Mouse (Mus musculus) heart, postnatal 4 days (tissue): ENCODE measurements at regions not wholly inside any gene's neighbourhood (a gene's known extent, or its start where the extent isn't known, plus 50 kb on each side); places are given as distances from the start of the nearest gene placed in this dataset.

Experiments used
- DNase-seq: peaks from one replicate; pipeline ENCODE4 v3.0.0; 2021

DNA sequence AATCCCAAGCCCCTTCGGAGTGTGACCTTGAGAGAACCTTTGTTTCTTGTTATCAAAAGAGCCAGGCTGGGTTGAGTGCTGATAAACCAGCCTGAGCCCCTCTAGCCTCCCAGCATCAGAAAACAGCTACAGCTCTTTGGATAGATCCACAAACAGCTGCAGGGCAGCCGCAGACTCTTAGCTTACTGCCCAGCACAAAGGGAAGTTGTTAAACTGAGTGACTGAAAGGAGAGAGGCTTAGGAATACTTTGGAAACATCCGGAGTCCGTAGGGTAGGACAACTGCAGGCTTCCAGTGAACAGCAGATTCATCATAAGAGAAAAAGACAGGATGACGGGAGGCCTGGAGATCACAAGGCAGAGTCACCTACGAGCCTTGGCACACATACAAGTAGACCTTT, 166.9 kb upstream of the Tyw5 start:
- no peak for DNase-seq

DNA sequence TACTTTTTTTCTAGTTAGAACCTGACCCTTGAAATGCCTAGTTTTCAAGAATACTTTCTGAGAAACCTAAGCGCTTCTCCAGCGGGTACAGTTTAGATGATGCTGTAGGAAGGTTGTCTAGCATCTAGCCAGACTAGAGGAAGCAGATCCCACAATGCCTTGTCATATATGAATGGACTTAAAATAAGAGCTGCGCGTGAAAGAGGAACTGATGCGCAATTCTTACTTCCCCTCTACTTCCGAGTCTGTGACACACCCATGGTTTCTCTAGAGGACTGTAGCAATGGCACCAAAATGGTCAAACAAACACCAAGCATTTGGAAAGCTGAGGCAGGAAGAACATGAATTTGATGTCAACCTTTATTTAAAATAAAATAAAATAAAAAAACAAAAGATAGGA, 167.6 kb upstream of the Tyw5 start:
- no peak for DNase-seq

DNA sequence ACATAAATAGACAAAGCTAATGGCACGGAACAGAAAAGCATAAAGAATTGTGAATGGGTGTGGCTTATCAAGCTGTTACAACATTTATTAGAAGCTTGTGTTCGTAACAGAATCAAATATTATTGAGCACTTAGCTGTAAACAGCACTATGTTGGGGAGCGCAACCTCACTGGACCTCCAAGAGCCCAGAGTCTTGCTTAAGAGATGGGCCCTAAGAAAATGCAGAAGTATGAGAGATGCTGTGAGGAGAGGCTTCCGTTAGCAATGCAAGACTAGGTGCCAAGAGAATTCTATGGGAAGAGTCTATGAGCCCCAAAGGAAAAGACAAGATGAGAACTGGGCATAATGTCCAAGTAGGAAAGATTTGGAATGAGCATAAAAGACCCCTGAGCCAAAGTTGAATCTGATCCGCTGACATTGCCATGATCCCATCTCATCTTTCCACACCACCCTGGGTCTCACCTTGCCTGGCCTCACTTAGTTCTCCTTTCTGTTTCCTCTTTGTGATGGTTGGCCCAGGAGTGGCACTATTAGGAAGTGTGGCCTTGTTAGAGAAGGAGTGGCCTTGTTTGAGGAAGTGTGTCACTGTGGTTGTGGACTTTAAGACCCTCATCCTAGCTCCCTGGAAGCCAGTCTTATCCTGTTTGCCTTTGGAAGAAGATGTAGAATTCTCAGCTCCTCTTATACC, 169.3 kb upstream of the Tyw5 start:
- no peak for DNase-seq

DNA sequence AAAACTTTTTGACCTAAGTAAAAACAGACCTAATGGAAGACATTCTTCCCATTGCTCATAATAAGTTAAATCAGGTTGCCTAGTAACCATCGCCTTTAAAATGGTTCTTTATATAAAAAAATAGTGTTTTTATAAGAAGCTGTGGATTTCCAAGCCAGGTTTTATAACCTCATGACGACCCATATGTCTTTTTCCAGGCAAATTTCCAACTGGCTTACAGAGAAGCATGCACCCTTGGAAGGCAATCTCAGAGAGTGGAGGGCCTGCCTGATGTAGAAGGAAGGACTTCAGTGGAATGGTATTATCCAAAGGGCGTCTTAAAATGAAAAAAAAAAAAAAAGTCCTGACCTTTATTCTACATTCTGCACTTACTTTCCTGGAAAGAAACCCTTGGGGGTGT, 172.2 kb upstream of the Tyw5 start:
- no peak for DNase-seq

DNA sequence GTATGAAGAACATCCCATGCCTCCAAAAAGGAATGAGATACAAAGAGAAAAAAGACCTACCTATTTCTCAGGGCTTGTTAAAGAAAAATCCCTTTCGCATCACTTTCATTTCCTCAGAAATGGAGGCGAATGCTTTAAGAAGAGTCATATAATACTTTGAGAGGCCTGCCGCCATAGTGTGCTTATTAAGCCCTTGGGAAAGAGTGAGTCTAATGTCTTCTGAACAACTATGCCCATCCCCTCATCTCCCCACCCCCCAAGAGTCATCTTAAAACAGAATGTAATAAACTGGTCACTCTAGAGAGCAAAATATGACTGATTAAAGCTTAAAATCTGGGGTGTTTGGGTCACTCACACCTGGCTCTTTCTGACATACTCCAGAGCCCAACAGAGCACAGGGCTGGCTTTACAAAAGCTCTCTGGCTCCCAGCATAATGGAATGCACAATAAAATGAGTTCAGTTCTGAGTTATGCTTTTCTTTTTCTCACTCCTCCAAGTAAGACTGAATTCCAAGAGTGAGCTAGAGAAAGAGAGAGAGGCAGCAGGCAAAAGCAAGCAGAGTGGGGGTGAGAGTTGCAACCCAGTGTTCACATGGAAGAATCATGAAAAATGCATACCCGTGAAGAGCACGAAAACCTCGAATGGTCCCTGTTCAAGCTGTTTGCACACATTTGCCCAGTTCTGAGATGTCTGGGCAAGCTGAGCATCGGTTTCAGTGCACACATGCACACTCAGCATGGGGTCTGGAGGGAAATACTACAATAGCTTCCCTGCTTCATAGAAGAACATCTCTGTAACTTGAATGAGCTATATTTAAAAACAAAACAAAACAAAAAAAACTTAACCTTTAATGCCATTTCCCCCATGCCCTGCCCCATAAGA, 180.0 kb upstream of the Spats2l start:
- DNase-seq = no peak

DNA sequence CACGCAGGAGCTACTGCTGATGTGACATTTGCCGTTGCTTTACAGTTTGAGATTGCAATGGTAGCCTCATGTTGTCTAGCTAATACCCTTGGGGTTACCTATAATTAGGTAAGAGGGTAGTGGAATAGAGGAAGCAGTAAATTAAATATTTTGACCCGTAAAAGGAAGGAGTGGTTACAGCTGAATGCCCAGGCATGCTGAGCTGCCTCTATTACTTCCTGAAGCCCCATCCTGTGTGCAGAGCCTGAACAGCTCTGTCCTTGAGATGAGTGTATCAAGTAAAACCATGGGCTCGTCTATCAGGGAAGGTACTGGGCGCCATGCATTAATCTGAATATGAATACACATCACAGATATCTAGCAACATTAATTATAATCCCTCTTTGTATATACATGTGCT, 179.1 kb upstream of the Spats2l start:
- DNase-seq = no peak

DNA sequence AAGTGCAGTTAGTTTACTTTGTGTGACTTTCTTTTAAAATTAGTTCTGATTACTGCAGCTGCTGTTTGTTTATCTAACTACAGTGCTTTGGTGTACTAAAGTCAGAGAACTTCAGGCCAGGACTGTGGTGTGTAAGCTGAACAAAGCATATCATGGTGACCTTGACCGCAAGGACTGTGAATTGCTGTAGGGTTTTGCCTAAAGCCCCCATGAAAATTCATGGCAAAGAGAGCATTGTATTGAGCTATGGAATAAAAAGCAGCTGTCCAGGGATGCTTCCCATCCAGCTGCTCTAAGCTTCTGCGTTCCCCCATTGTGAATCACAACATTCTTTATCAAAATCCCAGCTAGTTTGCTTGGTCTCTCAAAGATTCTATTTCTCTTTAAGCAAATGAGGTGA, 173.0 kb upstream of the Spats2l start:
- DNase-seq = no peak

DNA sequence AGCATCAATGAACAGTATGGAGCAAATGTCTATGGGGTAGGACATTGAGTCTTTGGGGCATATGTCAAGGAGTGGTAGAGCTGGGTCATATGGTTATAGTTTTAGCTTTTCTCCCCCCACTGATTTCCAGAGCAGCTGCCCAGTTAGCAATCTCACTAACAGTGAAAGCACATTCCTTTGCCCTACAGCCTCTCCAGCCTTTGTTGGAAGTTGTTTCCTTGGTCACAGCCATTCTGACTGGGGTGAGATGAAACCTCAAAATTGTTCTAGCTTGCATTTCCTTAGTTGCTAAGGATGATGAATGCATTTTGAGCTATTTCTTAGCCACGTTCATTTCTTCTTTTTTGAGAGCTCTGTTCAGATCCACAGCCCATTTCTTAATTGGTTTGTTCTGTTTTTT, 168.4 kb upstream of the Spats2l start:
- DNase-seq = no peak

DNA sequence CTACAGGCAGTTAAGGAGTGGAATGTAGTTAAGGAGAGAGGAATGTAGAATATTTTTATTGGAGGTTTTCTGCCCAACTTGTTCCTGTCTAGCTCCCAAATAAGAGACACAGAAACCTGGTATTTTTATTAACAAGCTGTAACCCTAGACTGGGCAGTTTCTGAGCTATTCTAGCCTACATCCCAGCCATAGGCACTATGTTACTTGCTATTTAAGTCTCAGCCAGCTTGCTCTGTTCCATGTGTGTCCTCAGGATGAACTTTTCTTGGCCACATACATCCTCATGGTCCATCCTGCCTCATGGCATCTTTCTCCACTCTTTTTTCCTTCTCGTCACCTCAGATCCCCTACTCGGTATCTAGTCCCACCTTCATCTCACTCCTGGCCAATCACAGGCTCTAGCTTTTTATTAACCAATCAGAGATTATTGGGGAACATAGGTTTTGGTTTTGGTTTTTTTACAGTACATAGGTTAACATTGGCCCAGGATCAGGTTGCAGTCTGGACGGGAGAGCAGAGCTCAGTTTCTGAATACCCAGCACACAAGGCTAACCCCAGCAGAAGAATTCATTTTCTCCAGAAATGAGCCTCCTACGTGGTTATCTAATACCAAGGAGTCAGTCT, 167.8 kb upstream of the Spats2l start:
- no peak for DNase-seq

DNA sequence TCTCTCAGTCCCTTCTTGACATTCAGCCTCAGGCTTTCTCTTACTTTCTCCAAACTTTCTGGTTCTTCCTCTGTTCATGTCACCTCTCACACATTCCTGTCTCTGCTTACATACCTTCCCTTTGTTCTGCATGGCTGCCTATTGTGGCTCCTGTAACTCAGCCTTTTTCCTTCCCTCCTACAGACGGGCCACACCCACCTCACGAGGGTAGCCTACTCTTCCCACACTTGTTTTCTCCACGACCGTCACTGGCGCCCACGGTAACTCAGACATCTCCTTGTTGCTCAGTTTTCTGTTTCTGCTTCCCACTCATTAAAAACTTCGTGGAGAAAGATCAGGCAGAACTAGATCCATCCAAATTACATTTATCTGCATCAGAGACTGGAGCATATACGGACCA, 166.9 kb upstream of the Spats2l start:
- DNase-seq = no peak

DNA sequence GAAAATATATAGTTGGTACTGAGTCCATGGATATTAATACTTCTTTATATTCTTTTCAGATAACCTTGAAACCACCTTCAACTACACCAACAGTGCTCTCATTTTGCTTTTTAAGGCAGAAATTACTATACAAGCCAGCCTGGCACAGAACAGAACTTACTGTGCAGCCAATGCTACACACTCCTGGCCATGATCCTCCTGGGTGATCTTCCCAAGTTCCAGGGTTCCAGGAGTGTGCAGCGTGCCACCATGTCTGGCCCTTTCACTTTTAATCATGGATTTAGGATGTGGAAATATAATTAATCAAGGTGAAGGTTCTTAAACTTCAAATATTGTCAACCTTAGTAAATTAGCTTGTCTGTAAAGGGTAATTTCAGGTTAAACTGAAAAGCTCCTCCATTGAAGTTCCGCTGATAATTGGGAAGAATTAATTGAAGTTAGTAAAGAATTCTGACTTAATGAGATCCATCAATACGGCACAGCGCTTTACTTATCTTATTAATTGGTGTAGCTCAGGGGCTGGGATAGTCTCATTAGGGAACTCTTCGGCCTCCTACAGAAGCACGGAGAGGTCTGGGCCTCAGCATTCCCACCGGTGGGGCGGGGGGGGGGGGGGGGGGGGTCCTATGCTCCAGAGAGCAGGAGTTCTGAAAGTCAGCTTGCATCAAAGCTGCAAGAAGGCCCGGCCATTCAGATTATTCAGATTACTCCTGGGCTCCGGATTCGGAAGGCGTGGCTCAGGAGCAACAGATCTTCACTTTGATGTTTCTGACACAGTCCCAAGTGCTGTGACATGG, 166.1 kb upstream of the Spats2l start:
- no peak for DNase-seq

DNA sequence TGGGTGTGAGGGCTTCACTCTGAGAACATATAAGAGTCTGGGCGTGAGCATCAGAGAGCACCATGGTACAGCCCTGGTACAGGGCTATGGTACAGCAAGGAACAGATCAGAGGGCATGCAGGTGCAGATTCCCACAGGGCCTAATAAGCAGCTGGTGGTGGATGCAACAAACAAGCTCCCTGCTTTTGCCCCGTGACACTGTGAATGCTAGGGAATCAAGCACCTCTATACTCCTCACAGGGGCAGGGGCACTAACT, 165.6 kb upstream of the Spats2l start:
- DNase-seq = no peak

DNA sequence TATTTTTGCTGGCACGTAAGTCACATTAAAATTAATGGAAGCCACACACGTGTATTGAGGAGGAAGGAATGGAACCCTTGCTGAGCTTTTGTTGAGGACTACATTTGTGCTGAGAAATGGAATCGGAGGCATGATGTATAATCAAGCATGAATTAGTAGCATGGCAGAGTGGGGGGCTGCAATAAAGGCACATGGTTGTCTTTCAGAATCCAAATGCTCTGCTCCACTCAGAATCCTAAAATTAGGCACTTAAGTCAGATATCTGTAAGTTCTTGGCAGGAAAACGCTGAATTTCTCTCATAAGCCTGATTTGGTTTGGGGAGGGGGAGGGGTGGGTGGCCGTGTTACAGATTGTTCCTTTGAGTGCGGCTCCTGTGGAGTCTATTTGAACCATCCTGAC, 164.7 kb upstream of the Spats2l start:
- DNase-seq = no peak

DNA sequence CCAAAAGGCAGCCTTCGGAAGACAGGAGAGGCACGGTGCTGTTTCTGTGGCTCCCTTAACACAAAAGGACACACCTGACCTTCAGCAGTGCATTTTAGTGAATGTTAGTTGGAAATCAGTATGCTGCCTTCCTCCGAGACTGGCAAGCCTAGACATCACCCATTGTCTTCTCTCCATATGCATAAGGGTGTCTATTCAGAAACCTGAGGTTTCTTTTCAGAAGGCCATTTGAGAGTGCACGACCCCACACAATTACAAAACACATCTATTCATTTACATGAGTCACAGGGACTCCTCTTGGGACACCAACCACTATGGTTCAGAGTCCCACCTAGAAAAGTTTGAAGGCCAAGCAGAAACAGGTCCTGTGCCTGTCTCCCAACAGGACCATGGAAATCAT, 161.8 kb upstream of the Spats2l start:
- no peak for DNase-seq

DNA sequence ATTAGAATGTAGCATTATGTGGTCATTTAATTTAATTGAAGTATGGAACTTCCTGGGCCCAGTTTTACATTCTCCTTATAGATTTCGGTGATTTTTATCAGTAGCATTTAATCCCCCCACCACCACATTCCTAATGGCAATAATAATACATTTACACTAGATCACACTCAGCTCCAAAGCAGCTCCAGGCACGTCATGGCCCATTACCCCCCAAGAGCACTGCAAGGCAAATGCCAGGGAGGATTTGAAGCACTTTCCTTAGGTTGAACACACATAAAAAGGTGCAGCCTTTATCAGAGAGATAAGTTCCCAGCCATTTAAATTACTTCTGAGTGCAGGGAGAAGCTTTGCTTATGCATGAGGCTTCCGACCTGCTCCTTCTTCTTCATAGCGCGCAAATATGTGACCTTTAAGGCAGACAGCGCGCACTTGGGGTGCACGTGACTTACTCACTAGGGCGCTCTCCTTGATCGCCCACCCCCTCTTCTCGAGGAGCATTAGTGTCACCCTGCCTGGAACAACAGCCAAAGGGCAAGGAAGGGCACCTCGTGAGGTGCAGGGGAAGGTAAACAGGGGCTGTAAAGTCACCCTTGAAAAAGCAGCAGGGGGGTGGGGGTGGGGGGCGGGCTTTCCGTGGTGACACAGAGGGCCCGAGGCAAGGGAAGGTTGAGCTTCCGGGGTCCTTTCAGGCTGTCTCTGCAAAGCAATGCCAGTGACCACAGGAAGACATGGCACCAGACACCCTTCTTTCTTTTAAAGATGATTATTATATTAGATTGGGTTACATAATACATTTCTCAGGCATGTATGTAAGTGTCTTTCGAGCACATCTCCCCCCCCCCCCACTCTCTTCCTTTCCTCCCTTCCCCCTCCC, 160.8 kb upstream of the Spats2l start:
- no peak for DNase-seq

DNA sequence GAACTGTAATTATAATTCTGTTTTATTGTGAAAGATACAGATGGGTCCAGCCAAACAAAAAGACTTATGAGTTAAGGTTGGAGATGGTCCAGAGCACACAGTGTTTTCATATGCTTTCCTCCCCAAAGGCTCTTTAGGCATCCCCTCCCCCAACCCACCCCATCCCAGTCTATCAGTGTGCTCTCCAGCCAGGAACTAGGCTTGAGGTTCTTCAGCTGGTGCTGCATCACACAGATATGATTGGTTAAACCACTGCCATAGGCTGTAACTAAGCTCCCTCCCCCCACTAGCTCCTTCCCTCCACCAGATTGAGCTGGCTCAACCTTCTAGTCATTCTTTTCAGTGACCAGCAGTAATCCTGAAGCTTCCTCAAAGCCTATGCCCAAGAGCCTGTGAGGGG, 158.8 kb upstream of the Spats2l start:
- peak; percentile 21 for DNase-seq

DNA sequence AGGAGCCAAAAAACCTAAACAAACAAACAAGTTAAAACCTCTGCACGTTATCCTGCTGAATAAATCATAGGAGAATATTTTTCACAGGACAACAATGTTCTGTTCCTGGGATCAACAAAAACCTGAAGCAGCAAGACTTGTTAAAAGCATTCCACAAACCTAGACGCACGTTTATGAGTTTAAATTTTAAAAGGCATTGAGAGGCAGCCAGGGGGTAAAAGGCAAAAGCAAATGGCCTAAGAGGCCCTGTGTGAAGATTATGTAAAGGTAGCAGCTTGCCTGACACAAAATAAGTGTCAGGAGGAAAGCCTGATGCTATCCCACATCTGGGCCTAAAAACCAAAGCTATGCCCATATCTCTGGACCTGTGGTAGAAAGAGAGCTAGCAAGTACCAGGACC, 156.6 kb upstream of the Spats2l start:
- DNase-seq = no peak

DNA sequence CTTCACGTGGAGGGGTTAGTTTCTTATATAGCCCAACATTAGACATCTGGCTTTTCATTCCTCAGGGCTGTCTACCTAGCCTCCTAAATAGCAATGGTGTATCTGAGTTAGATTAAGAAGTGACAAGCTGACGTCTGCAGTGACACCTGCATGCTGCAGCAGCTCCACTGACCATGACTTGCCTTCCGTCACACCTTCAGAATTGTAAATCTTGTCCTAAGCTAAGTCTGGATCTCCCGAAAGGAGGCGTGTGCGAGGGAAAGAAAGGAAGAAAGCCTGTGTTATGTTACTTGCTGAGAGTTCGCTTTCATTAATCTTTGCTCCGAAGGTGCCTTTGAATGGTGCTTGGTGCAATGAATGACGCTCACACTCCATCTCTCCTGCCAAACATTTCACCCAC, 151.4 kb upstream of the Spats2l start:
- DNase-seq = no peak

DNA sequence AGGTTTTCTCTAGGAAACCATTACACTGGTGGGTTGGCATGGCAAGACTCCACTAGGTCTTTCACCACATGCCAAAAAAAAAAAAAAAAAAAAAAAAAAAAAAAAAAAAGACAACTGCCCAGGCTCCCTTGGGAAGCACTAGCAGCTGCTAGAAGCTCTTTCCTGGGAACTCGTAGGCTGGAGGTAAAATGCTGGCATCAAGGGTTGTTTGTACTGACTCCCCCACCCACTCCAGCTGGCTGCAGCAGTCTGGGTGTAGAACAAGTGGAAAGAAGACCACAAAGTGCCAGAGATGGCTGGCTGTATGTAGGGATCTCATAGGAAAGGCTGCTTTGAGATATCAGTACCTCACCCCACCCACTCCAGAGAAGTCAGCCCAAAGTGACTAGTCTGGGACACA, 140.0 kb upstream of the Spats2l start:
- DNase-seq = no peak

DNA sequence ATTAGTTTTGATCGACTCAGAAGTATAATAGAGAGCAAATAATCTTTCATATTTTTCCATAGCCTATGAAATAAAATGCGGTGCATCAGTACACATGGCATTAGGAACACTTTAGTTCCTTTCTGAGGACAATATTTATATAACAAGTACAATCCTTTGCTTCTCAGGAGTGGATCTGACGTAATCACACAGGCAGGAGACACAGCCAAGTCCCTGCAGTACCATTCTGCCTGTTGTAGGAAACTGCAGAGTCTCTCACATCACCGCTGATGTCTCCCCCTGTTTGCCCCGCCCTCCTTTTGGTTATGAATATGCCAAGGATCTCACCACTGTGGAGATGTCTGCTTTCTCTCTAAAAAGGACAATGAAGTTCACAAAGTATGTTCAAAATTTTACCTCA, 131.8 kb upstream of the Spats2l start:
- DNase-seq = no peak

DNA sequence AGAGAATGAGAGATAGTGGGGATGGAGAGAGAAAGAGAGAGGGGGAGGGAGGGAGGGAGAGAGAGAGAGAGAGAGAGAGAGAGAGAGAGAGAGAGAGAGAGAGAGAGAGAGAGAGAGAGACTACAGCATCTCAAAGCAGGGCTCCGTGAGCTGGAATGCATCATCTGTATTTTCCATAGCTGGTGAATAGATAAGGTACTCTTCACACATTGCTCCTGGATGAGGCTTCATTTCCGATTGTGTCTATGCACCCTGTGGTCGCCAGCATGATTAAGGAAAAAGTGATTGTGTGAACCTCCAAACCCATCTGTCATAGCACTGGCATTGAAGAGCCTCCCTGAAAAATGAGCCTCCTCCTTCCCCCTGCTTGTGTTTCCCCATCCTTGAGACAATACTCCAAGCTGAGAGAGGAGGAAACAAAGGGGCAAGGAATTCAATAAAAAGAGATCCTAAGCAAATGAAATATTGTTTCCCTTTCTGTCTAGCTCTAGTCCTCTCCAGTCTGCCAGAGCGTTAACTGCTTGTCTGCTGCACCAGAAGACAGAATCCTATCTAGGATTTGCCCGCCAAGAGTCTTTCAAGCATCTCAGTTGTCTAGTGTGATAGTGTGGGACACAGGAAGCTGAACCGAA, 130.4 kb upstream of the Spats2l start:
- DNase-seq = no peak

DNA sequence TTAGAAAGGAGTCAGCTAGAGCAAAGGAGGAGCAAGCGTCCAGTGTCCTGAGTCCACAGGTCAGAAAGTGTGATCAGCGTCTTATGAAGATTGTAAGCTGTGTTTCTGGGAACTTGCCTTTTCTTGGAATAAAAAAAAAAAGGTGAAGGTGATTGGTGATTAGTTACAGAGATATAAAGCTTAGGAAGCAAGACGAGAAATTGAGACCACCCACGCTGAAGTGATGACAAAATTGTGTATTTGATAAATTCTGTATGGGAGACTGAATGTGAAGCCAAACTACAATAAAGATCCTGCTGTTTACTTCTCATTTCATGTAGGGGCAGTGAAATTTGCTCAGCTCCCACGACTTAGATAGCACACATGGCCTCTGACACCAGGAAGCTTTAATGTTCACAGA, 109.0 kb upstream of the Spats2l start:
- no peak for DNase-seq
